Mouse (Mus musculus): Measurements from ENCODE around the gene Ahdc1. TPM values are rescaled to one million over a fixed set of nuclear protein-coding genes. Genes with fewer than 3 reads are reported as not detected.

Ahdc1 gene
- polyA plus RNA-seq (2011; ENCODE audit: insufficient read depth, insufficient read length, low replicate concordance, missing spikeins) = 20.1 and 21.7 TPM in 2 replicates

DNA sequence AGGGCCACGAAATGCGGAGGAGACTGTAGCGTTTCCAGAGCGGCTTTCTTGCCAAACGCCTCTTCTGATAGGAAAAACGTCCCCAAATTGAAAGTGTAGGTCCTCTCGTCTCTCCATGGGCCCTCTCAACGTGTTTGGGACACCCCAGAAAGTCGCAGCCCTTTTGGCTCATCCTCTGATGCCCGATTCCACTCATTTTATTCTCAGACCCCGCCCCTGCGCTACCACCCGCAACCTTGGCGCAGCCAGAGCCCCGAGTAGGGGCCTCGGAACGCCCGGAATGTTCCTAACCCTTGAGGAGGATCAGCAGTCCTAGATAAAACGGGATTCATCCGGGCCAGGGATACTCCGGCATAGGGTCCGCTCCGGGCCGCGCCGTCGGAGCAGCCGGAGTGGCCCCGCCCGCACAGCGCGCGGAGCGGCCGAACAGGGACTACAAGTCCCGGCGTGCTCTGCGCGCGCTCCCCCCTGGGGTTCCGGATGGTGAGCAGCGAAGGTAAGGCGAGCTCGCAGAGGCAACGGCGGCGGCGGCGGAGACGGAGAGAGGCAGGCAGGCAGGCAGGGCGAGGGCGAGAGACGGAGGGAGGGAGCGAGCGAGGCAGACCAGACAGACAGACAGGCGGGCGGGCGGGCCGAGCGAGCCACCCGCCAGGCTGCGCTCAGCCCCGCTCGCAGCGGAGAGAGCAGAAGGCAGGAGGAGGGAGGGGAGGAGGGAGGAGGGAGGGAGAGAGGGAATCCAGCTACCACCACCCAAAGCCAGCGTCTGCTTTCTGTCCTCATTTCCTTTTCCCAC, at the start of gene Ahdc1:
TSS of gene Ahdc1 (plus strand) at position 233 of the 793 bp plus-strand sequence.
- H3K4me3 ChIP-seq (replicated peaks; ENCODE audit: control insufficient read depth, low read depth, low read length) = peak within 1 kb of the TSS; percentile 88
- WGBS = 2% methylated on average over 62 of the region's 66 CpGs
- TF ChIP-seq CTCF (IDR thresholded peaks at IDR 0.05; ENCODE audit: control insufficient read depth, insufficient read depth, low read length) (no peak), POLR2A (IDR thresholded peaks at IDR 0.05; ENCODE audit: borderline replicate concordance, control insufficient read depth, low read depth, low read length) (peak; percentile 57; the same call in 1 of the 2 replicates)
- H3K27ac ChIP-seq (ENCODE audit: control insufficient read depth, insufficient read depth, low read depth, low read length, poor library complexity) = peak within 1 kb of the TSS; percentile 46
- H3K4me1 ChIP-seq (ENCODE audit: control insufficient read depth, insufficient read depth, low read length) = no peaks in the 10 kb centered on the region

DNA sequence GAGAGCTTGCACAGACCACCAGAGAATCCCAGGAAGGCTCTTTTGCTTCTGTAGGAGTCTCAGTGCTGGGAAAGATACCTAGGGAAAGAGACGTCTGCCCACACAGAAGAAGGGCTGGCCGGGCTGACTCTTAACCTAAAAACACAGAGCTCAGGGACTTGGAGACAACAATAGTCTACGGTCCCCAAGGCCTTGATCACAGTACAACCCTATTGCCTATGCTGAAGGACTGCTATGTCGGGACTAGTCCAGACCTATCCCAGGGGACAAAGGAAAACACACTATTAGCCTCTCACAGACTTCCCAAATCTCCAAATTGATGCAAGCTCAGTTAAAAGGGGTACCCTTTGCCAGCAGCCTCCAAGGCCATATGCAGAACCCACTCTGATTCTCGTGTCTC, 49.2 kb upstream of the Ahdc1 start:
- H3K4me1 ChIP-seq (ENCODE audit: control insufficient read depth, insufficient read depth, low read length) = peaks cover 15% of the 10 kb centered on the region
- no peak overlapping the region for H3K4me3 ChIP-seq (replicated peaks; ENCODE audit: control insufficient read depth, low read depth, low read length)
- WGBS = 71% methylated on average over 5 of the region's 5 CpGs
- TF ChIP-seq POLR2A (IDR thresholded peaks at IDR 0.05; ENCODE audit: borderline replicate concordance, control insufficient read depth, low read depth, low read length) = no peak
- no peak for TF ChIP-seq CTCF (IDR thresholded peaks at IDR 0.05; ENCODE audit: control insufficient read depth, insufficient read depth, low read length)
- no peak overlapping the region for H3K27ac ChIP-seq (ENCODE audit: control insufficient read depth, insufficient read depth, low read depth, low read length, poor library complexity)

DNA sequence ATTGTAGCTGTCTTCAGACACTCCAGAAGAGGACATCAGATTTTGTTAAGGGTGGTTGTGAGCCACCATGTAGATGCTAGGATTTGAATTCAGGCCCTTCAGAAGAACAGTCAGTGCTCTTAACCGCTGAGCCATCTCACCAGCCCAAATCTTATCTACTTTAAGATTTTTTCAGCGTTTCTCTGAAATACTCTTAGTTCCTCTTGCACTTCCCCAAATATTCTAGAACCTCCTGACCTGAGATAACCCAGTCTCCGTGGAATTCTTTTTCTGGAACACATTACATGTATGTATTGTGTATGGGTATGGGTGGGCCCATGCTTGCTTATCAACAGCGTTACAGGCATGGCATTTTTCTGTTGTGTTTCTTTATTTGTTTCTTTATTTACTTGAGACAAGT, 48.4 kb upstream of the Ahdc1 start:
- Histone ChIP-seq H3K4me1 (ENCODE audit: control insufficient read depth, insufficient read depth, low read length) (peaks cover 15% of the 10 kb centered on the region), H3K4me3 (replicated peaks; ENCODE audit: control insufficient read depth, low read depth, low read length) (no peak overlapping the region), H3K27ac (ENCODE audit: control insufficient read depth, insufficient read depth, low read depth, low read length, poor library complexity) (no peak overlapping the region)
- WGBS = 27% methylated on average over 4 of the region's 4 CpGs
- TF ChIP-seq CTCF (IDR thresholded peaks at IDR 0.05; ENCODE audit: control insufficient read depth, insufficient read depth, low read length) (no peak), POLR2A (IDR thresholded peaks at IDR 0.05; ENCODE audit: borderline replicate concordance, control insufficient read depth, low read depth, low read length) (no peak)

DNA sequence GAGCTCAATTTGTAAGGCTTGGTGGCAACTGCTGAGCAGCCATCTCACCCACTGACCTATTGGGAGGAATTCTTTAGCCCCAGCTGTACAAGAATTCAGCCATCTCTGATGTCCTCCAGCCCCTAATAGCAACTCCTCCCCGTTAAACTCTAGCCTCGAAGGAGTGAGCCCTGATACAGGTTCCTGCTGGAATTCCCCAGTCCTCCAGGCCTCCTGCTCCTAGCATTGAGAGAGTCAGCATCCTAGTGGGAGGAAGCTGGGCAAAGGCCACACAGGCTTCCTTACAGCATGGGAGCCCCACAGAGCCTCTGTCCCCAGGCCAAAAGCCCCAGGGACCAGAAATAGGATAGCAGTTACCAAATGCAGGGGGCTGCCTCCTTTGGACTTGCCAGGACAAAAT, 47.6 kb upstream of the Ahdc1 start:
- H3K27ac ChIP-seq (ENCODE audit: control insufficient read depth, insufficient read depth, low read depth, low read length, poor library complexity) = no peak overlapping the region
- WGBS = 69% methylated on average over 2 of the region's 2 CpGs

DNA sequence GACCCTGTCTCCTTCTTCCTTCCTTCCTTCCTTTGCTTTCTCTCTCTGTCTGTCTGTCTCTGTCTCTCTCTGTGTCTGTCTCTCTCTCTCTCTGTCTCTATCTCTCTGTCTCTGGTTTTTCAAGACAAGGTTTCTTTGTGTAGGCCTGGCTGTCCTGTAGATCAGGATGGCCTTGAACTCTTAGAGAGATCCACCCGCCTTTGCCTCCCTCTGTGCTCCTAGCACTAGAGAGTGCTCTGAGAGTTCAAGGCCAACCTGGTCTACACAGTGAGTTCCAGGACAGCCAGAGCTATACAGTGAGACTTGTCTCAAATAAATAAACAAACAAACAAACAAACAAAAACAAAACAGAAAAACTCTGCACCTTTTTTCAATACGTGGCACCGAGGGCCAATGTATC, 47.0 kb upstream of the Ahdc1 start:
- 80% methylated on average over 3 of the region's 3 CpGs for WGBS
- Histone ChIP-seq H3K27ac (ENCODE audit: control insufficient read depth, insufficient read depth, low read depth, low read length, poor library complexity) (no peak overlapping the region), H3K4me1 (ENCODE audit: control insufficient read depth, insufficient read depth, low read length) (peaks cover 13% of the 10 kb centered on the region), H3K4me3 (replicated peaks; ENCODE audit: control insufficient read depth, low read depth, low read length) (no peak overlapping the region)
- TF ChIP-seq POLR2A (IDR thresholded peaks at IDR 0.05; ENCODE audit: borderline replicate concordance, control insufficient read depth, low read depth, low read length) = no peak
- TF ChIP-seq CTCF (IDR thresholded peaks at IDR 0.05; ENCODE audit: control insufficient read depth, insufficient read depth, low read length) = no peak

More for the DNA sequence above, 47.6 kb upstream of the Ahdc1 start:
- Histone ChIP-seq H3K4me1 (ENCODE audit: control insufficient read depth, insufficient read depth, low read length) (peaks cover 15% of the 10 kb centered on the region), H3K4me3 (replicated peaks; ENCODE audit: control insufficient read depth, low read depth, low read length) (no peak overlapping the region)
- TF ChIP-seq POLR2A (IDR thresholded peaks at IDR 0.05; ENCODE audit: borderline replicate concordance, control insufficient read depth, low read depth, low read length) (no peak), CTCF (IDR thresholded peaks at IDR 0.05; ENCODE audit: control insufficient read depth, insufficient read depth, low read length) (no peak)

DNA sequence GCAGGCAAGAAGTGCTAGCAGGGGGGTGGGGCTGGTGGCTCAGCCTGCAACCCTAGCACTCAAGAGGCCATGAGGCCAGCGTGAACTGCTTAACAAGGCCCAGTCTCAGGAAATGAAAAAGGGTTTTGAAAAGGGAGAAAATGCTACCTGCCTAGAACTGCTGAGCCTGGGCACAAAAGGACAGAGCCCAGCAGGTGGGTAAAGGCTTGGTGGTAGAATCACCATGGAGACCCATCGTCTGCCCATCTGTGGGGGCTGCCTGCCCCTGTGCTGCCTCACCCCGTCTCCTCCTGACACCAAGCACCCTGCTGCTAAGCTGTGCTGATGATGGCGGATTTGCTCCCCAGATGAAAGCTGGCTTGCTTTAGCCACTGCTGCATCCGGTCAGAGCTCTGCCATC, 46.6 kb upstream of the Ahdc1 start:
- Histone ChIP-seq H3K4me3 (replicated peaks; ENCODE audit: control insufficient read depth, low read depth, low read length) (no peak overlapping the region), H3K27ac (ENCODE audit: control insufficient read depth, insufficient read depth, low read depth, low read length, poor library complexity) (no peak overlapping the region), H3K4me1 (ENCODE audit: control insufficient read depth, insufficient read depth, low read length) (peaks cover 13% of the 10 kb centered on the region)
- WGBS = 77% methylated on average over 5 of the region's 5 CpGs
- TF ChIP-seq POLR2A (IDR thresholded peaks at IDR 0.05; ENCODE audit: borderline replicate concordance, control insufficient read depth, low read depth, low read length) (no peak), CTCF (IDR thresholded peaks at IDR 0.05; ENCODE audit: control insufficient read depth, insufficient read depth, low read length) (no peak)

DNA sequence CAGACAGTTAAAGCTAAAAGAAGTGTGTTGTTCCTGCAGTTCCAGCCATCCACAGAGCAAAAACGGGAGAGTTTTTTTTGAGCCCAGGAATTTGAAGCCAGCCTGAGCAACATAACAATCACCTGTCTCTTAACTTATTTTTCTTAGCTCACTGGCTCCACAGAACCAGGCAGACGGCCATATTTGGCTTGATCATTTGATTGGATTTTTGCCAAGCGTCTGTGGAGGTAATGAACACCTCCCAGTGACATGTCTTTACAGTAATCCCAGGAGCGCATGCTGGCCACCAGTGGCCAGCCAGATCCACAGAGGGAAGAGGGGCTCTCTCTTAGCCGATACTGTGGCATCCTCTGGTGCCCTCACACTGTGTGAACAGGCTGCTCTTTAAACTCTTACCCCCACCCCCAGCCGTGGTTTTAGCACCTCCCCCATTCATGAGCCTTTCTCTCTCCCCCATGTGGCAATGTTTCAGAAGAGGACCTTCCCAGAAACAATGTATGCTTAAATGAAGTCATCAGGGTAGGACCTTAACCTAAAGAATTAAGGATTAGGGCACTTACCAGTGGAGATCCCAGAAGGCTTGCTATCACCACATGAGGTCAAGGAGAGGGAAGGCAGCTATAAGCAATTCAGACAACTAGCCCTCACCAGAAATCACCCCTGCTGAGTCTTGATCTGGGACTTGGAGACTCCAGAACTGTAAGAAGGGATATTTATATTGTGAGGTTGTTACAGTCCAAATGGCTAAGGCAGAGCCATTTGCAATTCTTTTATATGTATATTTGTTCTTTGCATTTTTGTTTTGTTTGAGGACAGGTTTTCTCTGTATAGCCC, 42.7 kb upstream of the Ahdc1 start:
- H3K27ac ChIP-seq (ENCODE audit: control insufficient read depth, insufficient read depth, low read depth, low read length, poor library complexity) = no peak overlapping the region
- TF ChIP-seq CTCF (IDR thresholded peaks at IDR 0.05; ENCODE audit: control insufficient read depth, insufficient read depth, low read length) = no peak
- no peak for TF ChIP-seq POLR2A (IDR thresholded peaks at IDR 0.05; ENCODE audit: borderline replicate concordance, control insufficient read depth, low read depth, low read length)
- WGBS = 57% methylated on average over 6 of the region's 6 CpGs
- H3K4me1 ChIP-seq (ENCODE audit: control insufficient read depth, insufficient read depth, low read length) = peaks cover 11% of the 10 kb centered on the region
- H3K4me3 ChIP-seq (replicated peaks; ENCODE audit: control insufficient read depth, low read depth, low read length) = no peak overlapping the region

DNA sequence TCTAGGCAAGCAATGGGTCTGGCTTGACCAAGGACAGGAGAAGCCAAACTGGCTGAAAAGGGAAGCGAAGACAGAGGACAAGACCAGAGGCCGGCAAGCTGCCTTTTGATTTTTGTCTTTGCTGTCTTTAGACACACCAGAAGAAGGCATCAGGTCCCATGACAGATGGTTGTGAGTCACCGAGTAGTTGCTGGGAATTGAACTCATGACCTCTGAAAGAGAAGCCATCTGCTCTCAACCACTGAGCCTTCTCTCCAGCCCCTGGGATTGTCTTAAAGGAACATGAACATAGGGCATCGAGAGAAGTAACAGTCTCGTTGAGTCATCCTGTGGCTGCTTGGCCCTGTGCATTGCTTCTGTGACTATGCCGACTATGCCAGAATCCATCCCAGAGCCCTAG, 39.5 kb upstream of the Ahdc1 start:
- 54% methylated on average over 6 of the region's 6 CpGs for WGBS
- Histone ChIP-seq H3K4me3 (replicated peaks; ENCODE audit: control insufficient read depth, low read depth, low read length) (no peak overlapping the region), H3K4me1 (ENCODE audit: control insufficient read depth, insufficient read depth, low read length) (peaks cover 12% of the 10 kb centered on the region), H3K27ac (ENCODE audit: control insufficient read depth, insufficient read depth, low read depth, low read length, poor library complexity) (peak overlapping the region; percentile 32; the same call in 1 of the 2 replicates)
- no peak for TF ChIP-seq POLR2A (IDR thresholded peaks at IDR 0.05; ENCODE audit: borderline replicate concordance, control insufficient read depth, low read depth, low read length)
- no peak for TF ChIP-seq CTCF (IDR thresholded peaks at IDR 0.05; ENCODE audit: control insufficient read depth, insufficient read depth, low read length)
